Mouse (Mus musculus) cortical plate, adult 2 months (tissue): ENCODE data around the gene Recql.

Source experiments
- CTCF ChIP-seq: fragments of 200-500 bp; IDR thresholded peaks from 2 replicates; pipeline ENCODE4 v1.5.1; 2011; ENCODE audit warnings: mild to moderate bottlenecking, control low read depth, low read length; ENCODE audit not compliant: insufficient read depth; ENCODE audit errors: extremely low read depth
- POLR2A ChIP-seq: fragments of 200-500 bp; IDR thresholded peaks from 2 replicates; pipeline ENCODE4 v1.6.1; 2011; ENCODE audit warnings: mild to moderate bottlenecking, low read length, control low read depth; ENCODE audit not compliant: insufficient read depth; ENCODE audit errors: extremely low read depth

DNA sequence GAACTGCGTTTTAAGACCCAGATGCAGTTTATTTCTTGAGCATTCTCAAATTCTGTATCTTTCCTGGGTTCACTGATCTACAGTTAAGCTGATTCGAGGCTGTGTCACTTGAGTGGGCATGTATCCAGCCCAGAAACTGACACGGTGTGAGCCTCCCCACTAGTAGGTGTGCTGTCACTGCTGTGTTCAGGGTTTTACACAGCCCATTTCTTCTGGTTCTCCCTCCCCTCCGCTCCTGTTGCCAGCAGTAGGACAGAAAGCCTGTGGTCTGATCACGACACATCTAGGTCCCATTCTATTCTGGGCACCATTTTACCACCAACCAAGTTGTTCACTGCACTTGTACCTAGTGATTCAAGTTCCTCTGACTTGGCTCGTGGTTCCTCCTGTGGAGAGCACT lies 8.9 kb upstream of the Recql start:
- TF ChIP-seq CTCF = no peak
- TF ChIP-seq POLR2A = no peak
